Mouse (Mus musculus) midbrain, embryonic 10.5 days (tissue): Measurements from ENCODE around the gene Cep72. TPM values are rescaled to one million over a fixed set of nuclear protein-coding genes. Genes with fewer than 3 reads are reported as not detected.

ENCODE experiments used
- DNase-seq: peaks from one replicate; pipeline ENCODE4 v3.0.0-alpha.2; 2017; ENCODE audit warnings: low spot score
- H3K27ac ChIP-seq: fragments of 300-500 bp; sonication (generic); replicated peaks from 2 replicates; pipeline ENCODE4 v1.5.1; 2016; ENCODE audit warnings: mild to moderate bottlenecking
- H3K27me3 ChIP-seq: fragments of 300-500 bp; sonication (generic); 2 replicates; pipeline ENCODE4 v1.6.1; 2016; ENCODE audit warnings: low read depth, mild to moderate bottlenecking; ENCODE audit not compliant: poor library complexity, severe bottlenecking
- H3K36me3 ChIP-seq: fragments of 300-500 bp; sonication (generic); 2 replicates; pipeline ENCODE4 v1.6.1; 2016; ENCODE audit warnings: mild to moderate bottlenecking, moderate library complexity
- H3K4me1 ChIP-seq: fragments of 300-500 bp; sonication (generic); 2 replicates; pipeline ENCODE4 v1.6.1; 2016
- H3K4me3 ChIP-seq: fragments of 300-500 bp; sonication (generic); 2 replicates; pipeline ENCODE4 v1.5.1; 2016; ENCODE audit warnings: mild to moderate bottlenecking, moderate library complexity
- H3K9me3 ChIP-seq: fragments of 300-500 bp; sonication (generic); replicated peaks from 2 replicates; pipeline ENCODE4 v1.6.1; 2016; ENCODE audit warnings: mild to moderate bottlenecking
- WGBS: fragments of 180-500 bp; shearing (Covaris S2); methylation state at CpG from one replicate; pipeline ENCODE4 v1.1.7; 2016; 5-methylcytosine and 5-hydroxymethylcytosine counted together
- polyA plus RNA-seq: library from polyadenylated mRNA; unstranded; fragments of >200 nt; fragmentation: Nextera tagmentation; extraction: Ambion mirVana; gene quantifications from 2 replicates; pipeline ENCODE4 v1.2.1, GENCODE M21; 2016

Cep72 gene
- polyA plus RNA-seq, 1 experiment from 2014 or later, result 22.5 TPM

DNA sequence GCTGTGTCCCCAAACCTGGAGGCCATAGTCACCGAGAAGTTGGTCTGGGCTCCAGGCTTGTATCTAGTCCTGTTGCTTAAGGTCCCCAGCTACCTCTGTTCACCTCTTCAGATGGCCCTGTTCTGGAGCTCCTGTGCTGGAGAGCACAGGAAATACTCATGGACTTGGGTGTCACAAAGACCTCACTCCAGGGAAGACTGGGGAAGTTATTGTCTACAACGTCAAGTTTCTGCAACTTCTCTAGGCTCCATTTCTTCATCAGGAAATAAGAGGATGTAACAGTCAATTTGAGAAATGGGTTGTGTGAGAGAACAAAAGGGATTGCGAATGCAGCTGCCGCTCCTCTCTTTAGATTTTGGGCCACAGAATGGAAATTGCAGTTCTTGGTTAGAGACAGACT lies 65.6 kb downstream of the Cep72 start:
- no peak overlapping the region for H3K4me3 ChIP-seq
- H3K27ac ChIP-seq, result no peak overlapping the region
- H3K4me1 ChIP-seq, result no peaks in the 10 kb centered on the region
- 89% methylated on average over 4 of the region's 4 CpGs for WGBS
- DNase-seq, result no peak
- H3K9me3 ChIP-seq, result no peaks in the 10 kb centered on the region
- H3K36me3 ChIP-seq, result no peaks in the 10 kb centered on the region
- H3K27me3 ChIP-seq, result no peaks in the 10 kb centered on the region

- Histone ChIP-seq H3K9me3 (no peaks in the 10 kb centered on the region), H3K4me1 (no peaks in the 10 kb centered on the region), H3K27ac (no peak overlapping the region), H3K4me3 (no peak overlapping the region), H3K27me3 (no peaks in the 10 kb centered on the region), H3K36me3 (no peaks in the 10 kb centered on the region)
- DNase-seq, result no peak
- 85% methylated on average over 5 of the region's 5 CpGs for WGBS
Measured at GRCm38 (mm10) chr13:73991267-73991666, 70.8 kb downstream of the Cep72 start.

DNA sequence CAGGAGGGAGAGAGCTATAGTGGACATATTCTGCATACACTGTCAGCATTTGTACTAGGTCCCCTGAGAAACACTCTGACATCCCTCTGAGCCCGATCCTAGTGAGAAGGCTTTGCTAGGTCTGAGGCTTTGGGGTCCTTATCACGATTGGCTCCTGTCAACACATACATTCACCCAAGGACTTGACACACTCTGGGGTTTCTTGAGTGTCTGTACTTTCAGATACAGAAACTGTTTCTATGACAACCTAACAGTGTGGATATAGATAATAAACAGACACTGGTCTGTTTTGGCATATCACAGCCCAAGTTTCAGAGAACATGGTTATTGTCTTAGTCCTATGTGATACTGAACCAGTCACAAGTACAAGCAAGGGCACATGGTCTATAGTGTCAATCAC lies 71.3 kb downstream of the Cep72 start:
- Histone ChIP-seq H3K9me3 (no peaks in the 10 kb centered on the region), H3K27me3 (no peaks in the 10 kb centered on the region), H3K4me3 (no peak overlapping the region), H3K36me3 (no peaks in the 10 kb centered on the region), H3K27ac (no peak overlapping the region), H3K4me1 (no peaks in the 10 kb centered on the region)
- no peak for DNase-seq
- 87% methylated on average over 2 of the region's 2 CpGs for WGBS

GRCm38 (mm10) chr13:73990325-73990724 lies 71.8 kb downstream of the Cep72 start:
- no peak for DNase-seq
- H3K9me3 ChIP-seq, result no peaks in the 10 kb centered on the region
- no peaks in the 10 kb centered on the region for H3K36me3 ChIP-seq
- no peaks in the 10 kb centered on the region for H3K4me1 ChIP-seq
- H3K4me3 ChIP-seq, result no peak overlapping the region
- WGBS, result 81% methylated on average over 5 of the region's 5 CpGs
- H3K27me3 ChIP-seq, result no peaks in the 10 kb centered on the region
- H3K27ac ChIP-seq, result no peak overlapping the region

Other genes with a start within 250 kb of the Cep72 start
- gene Nkd2, start 214.7 kb downstream of the Cep72 start, polyA plus RNA-seq, result 13.2 and 14.7 TPM in 2 replicates
- gene Trip13, start 124.5 kb downstream of the Cep72 start, polyA plus RNA-seq, result 59.5 and 69.1 TPM in 2 replicates
- gene Brd9, start 124.5 kb downstream of the Cep72 start, polyA plus RNA-seq, result 57.8 and 71.9 TPM in 2 replicates
- not detected in 2 replicates for gene Zdhhc11, start 98.4 kb downstream of the Cep72 start, polyA plus RNA-seq
- 1.00 and 1.9 TPM in 2 replicates for gene Tppp, start 52.9 kb downstream of the Cep72 start, polyA plus RNA-seq
- not detected in 2 replicates for gene Slc9a3, start 59.2 kb upstream of the Cep72 start, polyA plus RNA-seq
- 79.2 and 88.7 TPM in 2 replicates for gene Exoc3, start 146.4 kb upstream of the Cep72 start, polyA plus RNA-seq
- 1.8 and 2.0 TPM in 2 replicates for gene Ahrr, start 230.0 kb upstream of the Cep72 start, polyA plus RNA-seq